Mouse (Mus musculus): ENCODE data around the gene Slc25a45. TPM values are rescaled to one million over a fixed set of nuclear protein-coding genes. Genes with fewer than 3 reads are reported as not detected.

Gene Slc25a45
- polyA plus RNA-seq, 1 experiment = 2.3 TPM

Other genes starting within 250 kb of the Slc25a45 start
- gene Rela, start 240.3 kb upstream of the Slc25a45 start, polyA plus RNA-seq (2012; ENCODE audit: insufficient read depth, insufficient read length, missing spikeins) = 22.8 and 24.6 TPM in 2 replicates
- 10.0 and 11.6 TPM in 2 replicates for gene Sipa1, start 214.1 kb upstream of the Slc25a45 start, polyA plus RNA-seq (2012; ENCODE audit: insufficient read depth, insufficient read length, missing spikeins)
- gene Map3k11, start 189.1 kb upstream of the Slc25a45 start, polyA plus RNA-seq (2012; ENCODE audit: insufficient read depth, insufficient read length, missing spikeins) = 14.9 and 24.5 TPM in 2 replicates
- gene Pcnx3, start 188.9 kb upstream of the Slc25a45 start, polyA plus RNA-seq (2012; ENCODE audit: insufficient read depth, insufficient read length, missing spikeins) = 19.6 and 26.2 TPM in 2 replicates
- gene Kcnk7, start 173.4 kb upstream of the Slc25a45 start, polyA plus RNA-seq (2012; ENCODE audit: insufficient read depth, insufficient read length, missing spikeins) = not detected in 2 replicates
- gene Ehbp1l1, start 151.5 kb upstream of the Slc25a45 start, polyA plus RNA-seq (2012; ENCODE audit: insufficient read depth, insufficient read length, missing spikeins) = 45.3 and 47.1 TPM in 2 replicates
- gene Fam89b, start 148.2 kb upstream of the Slc25a45 start, polyA plus RNA-seq (2012; ENCODE audit: insufficient read depth, insufficient read length, missing spikeins) = 55.7 and 58.4 TPM in 2 replicates
- 59.4 and 101 TPM in 2 replicates for gene Ltbp3, start 136.9 kb upstream of the Slc25a45 start, polyA plus RNA-seq (2012; ENCODE audit: insufficient read depth, insufficient read length, missing spikeins)
- 49.2 and 54.3 TPM in 2 replicates for gene Scyl1, start 106.4 kb upstream of the Slc25a45 start, polyA plus RNA-seq (2012; ENCODE audit: insufficient read depth, insufficient read length, missing spikeins)
- 6.6 and 7.0 TPM in 2 replicates for gene Frmd8, start 2.5 kb upstream of the Slc25a45 start, polyA plus RNA-seq (2012; ENCODE audit: insufficient read depth, insufficient read length, missing spikeins)
- gene Tigd3, start 16.3 kb downstream of the Slc25a45 start, polyA plus RNA-seq (2012; ENCODE audit: insufficient read depth, insufficient read length, missing spikeins) = not detected in 2 replicates
- 22.6 and 36.6 TPM in 2 replicates for gene Dpf2, start 35.2 kb downstream of the Slc25a45 start, polyA plus RNA-seq (2012; ENCODE audit: insufficient read depth, insufficient read length, missing spikeins)
- gene Cdc42ep2, start 47.0 kb downstream of the Slc25a45 start, polyA plus RNA-seq (2012; ENCODE audit: insufficient read depth, insufficient read length, missing spikeins) = 4.0 and 5.4 TPM in 2 replicates
- 6.5 and 7.0 TPM in 2 replicates for gene Pola2, start 86.4 kb downstream of the Slc25a45 start, polyA plus RNA-seq (2012; ENCODE audit: insufficient read depth, insufficient read length, missing spikeins)
- gene Slc22a20, start 108.3 kb downstream of the Slc25a45 start, polyA plus RNA-seq (2012; ENCODE audit: insufficient read depth, insufficient read length, missing spikeins) = not detected in 2 replicates
- 14.2 and 15.9 TPM in 2 replicates for gene Capn1, start 138.1 kb downstream of the Slc25a45 start, polyA plus RNA-seq (2012; ENCODE audit: insufficient read depth, insufficient read length, missing spikeins)
- gene Syvn1, start 168.8 kb downstream of the Slc25a45 start, polyA plus RNA-seq (2012; ENCODE audit: insufficient read depth, insufficient read length, missing spikeins) = 14.8 and 17.4 TPM in 2 replicates
- gene Mrpl49, start 180.0 kb downstream of the Slc25a45 start, polyA plus RNA-seq (2012; ENCODE audit: insufficient read depth, insufficient read length, missing spikeins) = 53.6 and 56.4 TPM in 2 replicates
- gene Fau, start 180.0 kb downstream of the Slc25a45 start, polyA plus RNA-seq (2012; ENCODE audit: insufficient read depth, insufficient read length, missing spikeins) = 701 and 753 TPM in 2 replicates
- 9.8 and 11.3 TPM in 2 replicates for gene Znhit2, start 183.4 kb downstream of the Slc25a45 start, polyA plus RNA-seq (2012; ENCODE audit: insufficient read depth, insufficient read length, missing spikeins)
- 7.3 and 15.5 TPM in 2 replicates for gene Tm7sf2, start 190.6 kb downstream of the Slc25a45 start, polyA plus RNA-seq (2012; ENCODE audit: insufficient read depth, insufficient read length, missing spikeins)
- 25.0 and 25.8 TPM in 2 replicates for gene Vps51, start 199.4 kb downstream of the Slc25a45 start, polyA plus RNA-seq (2012; ENCODE audit: insufficient read depth, insufficient read length, missing spikeins)
- gene Tmem262, start 202.2 kb downstream of the Slc25a45 start, polyA plus RNA-seq (2012; ENCODE audit: insufficient read depth, insufficient read length, missing spikeins) = not detected in 2 replicates
- not detected in 2 replicates for gene Gm28374, start 204.4 kb downstream of the Slc25a45 start, polyA plus RNA-seq (2012; ENCODE audit: insufficient read depth, insufficient read length, missing spikeins)
- 14.0 and 20.5 TPM in 2 replicates for gene Zfpl1, start 207.1 kb downstream of the Slc25a45 start, polyA plus RNA-seq (2012; ENCODE audit: insufficient read depth, insufficient read length, missing spikeins)
- gene Cdca5, start 207.2 kb downstream of the Slc25a45 start, polyA plus RNA-seq (2012; ENCODE audit: insufficient read depth, insufficient read length, missing spikeins) = not detected in 2 replicates
- not detected in 2 replicates for gene AC131692.1, start 216.6 kb downstream of the Slc25a45 start, polyA plus RNA-seq (2012; ENCODE audit: insufficient read depth, insufficient read length, missing spikeins)
- not detected in 2 replicates for gene Naaladl1, start 228.0 kb downstream of the Slc25a45 start, polyA plus RNA-seq (2012; ENCODE audit: insufficient read depth, insufficient read length, missing spikeins)
- 5.7 and 6.8 TPM in 2 replicates for gene Sac3d1, start 240.8 kb downstream of the Slc25a45 start, polyA plus RNA-seq (2012; ENCODE audit: insufficient read depth, insufficient read length, missing spikeins)